Mouse (Mus musculus) stomach, postnatal 0 days (tissue): ENCODE results near the gene 2610301B20Rik. TPM values are rescaled to one million over a fixed set of nuclear protein-coding genes. Genes with fewer than 3 reads are reported as not detected.

Source experiments
- ATAC-seq: fragments of 200-750 bp; cut with Nextera tagmentation; 2 replicates; pipeline ENCODE4 v1.8.0; 2017; ENCODE audit not compliant: low FRiP score, low TSS enrichment
- DNase-seq: peaks from one replicate; pipeline ENCODE4 v3.0.0-alpha.2; 2016; ENCODE audit warnings: low spot score
- H3K27ac ChIP-seq: fragments of 300-500 bp; sonication (generic); replicated peaks from 2 replicates; pipeline ENCODE4 v1.5.1; 2014; ENCODE audit warnings: mild to moderate bottlenecking, control low read depth
- H3K27me3 ChIP-seq: fragments of 300-500 bp; sonication (generic); 2 replicates; pipeline ENCODE4 v1.6.1; 2014; ENCODE audit warnings: low read length; ENCODE audit not compliant: control insufficient read depth, insufficient read depth
- H3K36me3 ChIP-seq: fragments of 300-500 bp; sonication (generic); 2 replicates; pipeline ENCODE4 v1.6.1; 2014; ENCODE audit warnings: low read length, mixed read lengths; ENCODE audit not compliant: control insufficient read depth, insufficient read depth
- H3K4me1 ChIP-seq: fragments of 300-500 bp; sonication (generic); replicated peaks from 2 replicates; pipeline ENCODE4 v1.6.1; 2014; ENCODE audit warnings: antibody characterized with exemption; ENCODE audit not compliant: control insufficient read depth, insufficient read depth
- H3K4me2 ChIP-seq: fragments of 300-500 bp; sonication (generic); replicated peaks from 2 replicates; pipeline ENCODE4 v1.6.1; 2014; ENCODE audit warnings: low read depth, mild to moderate bottlenecking, control low read depth, moderate library complexity
- H3K4me3 ChIP-seq: fragments of 300-500 bp; sonication (generic); 2 replicates; pipeline ENCODE4 v1.5.1; 2014; ENCODE audit warnings: low read depth, low read length, control low read depth
- H3K9ac ChIP-seq: fragments of 300-500 bp; sonication (generic); 2 replicates; pipeline ENCODE4 v1.6.1; 2014; ENCODE audit warnings: mild to moderate bottlenecking, low read length, control low read depth, mixed read lengths
- H3K9me3 ChIP-seq: fragments of 300-500 bp; sonication (generic); 2 replicates; pipeline ENCODE4 v1.6.1; 2016; ENCODE audit warnings: low read length; ENCODE audit not compliant: control insufficient read depth
- CTCF ChIP-seq: IDR thresholded peaks from 2 replicates; pipeline ENCODE4 v1.5.1; 2016; ENCODE audit warnings: antibody characterized with exemption, low read depth, mild to moderate bottlenecking, moderate library complexity
- EP300 ChIP-seq: optimal IDR thresholded peaks from 2 replicates; pipeline ENCODE3; 2016; ENCODE audit warnings: antibody characterized with exemption
- WGBS: fragments of 180-500 bp; shearing (Covaris S2); extraction: QIAGEN DNeasy Blood & Tissue Kit; methylation state at CpG from one replicate; pipeline ENCODE4 v1.1.7; 2014; 5-methylcytosine and 5-hydroxymethylcytosine counted together
- microRNA-seq: library from miRNA; unstranded; fragments of <30 nt; microRNA quantifications from one replicate; pipeline ENCODE4, GENCODE M21; 2016
- polyA plus RNA-seq: library from polyadenylated mRNA; unstranded; fragments of >200 nt; fragmentation: Nextera tagmentation; extraction: Ambion mirVana; gene quantifications from 2 replicates; pipeline ENCODE4 v1.2.1, GENCODE M21; 2015

The 2610301B20Rik gene
- polyA plus RNA-seq, 1 experiment from 2014 or later = 14.2 TPM

DNA sequence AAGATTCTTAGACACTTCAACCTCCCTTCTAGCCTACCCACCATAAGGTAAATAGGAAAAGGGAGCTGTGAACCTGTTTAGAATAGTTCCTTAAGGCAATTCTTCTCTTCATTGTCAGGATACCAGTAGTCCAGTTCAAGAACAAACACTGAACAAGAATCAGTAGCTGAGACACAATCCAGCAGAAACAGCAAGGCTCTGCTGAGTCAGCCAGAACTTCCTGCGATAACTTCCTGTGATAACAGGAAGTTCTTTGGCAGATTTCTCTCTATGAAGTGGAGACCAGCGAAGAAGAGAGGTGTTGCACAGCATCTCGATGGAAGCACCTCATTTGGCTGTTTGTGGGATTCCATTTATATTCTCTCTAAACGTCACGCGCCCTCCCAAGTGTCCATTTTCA is 53.9 kb downstream of the 2610301B20Rik start:
- TF ChIP-seq EP300 = no peak
- TF ChIP-seq CTCF = no peak
- WGBS = 88% methylated on average over 6 of the region's 6 CpGs
- no peaks in the 10 kb centered on the region for H3K36me3 ChIP-seq
- no peak for ATAC-seq
- H3K4me1 ChIP-seq = no peaks in the 10 kb centered on the region
- no peaks in the 10 kb centered on the region for H3K27me3 ChIP-seq
- H3K4me2 ChIP-seq = no peak overlapping the region
- no peak overlapping the region for H3K27ac ChIP-seq
- H3K4me3 ChIP-seq = no peak overlapping the region
- H3K9ac ChIP-seq = no peak overlapping the region
- H3K9me3 ChIP-seq = no peaks in the 10 kb centered on the region
- DNase-seq = no peak

DNA sequence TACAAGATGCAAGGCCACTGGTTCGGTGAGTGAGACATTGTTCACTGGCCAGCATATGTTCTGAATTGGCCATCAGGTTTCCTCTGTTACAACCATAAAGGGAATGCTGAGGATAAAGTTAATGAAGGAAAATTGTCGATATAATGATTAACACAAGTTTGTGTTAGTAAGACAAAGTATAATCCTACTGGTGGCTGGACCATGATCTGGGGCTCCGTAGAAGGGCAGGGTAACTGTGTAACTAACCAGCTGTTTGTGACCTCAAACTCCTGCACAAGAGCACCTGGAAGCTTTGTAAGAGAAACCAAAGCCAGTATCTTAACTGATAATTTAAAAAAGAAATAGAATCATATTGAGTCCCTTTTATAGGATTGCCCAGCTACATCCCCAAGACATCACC is 55.4 kb downstream of the 2610301B20Rik start:
- Histone ChIP-seq H3K4me1 (no peaks in the 10 kb centered on the region), H3K27me3 (no peaks in the 10 kb centered on the region), H3K4me2 (no peak overlapping the region), H3K27ac (no peak overlapping the region), H3K4me3 (no peak overlapping the region), H3K9me3 (no peaks in the 10 kb centered on the region), H3K36me3 (no peaks in the 10 kb centered on the region), H3K9ac (no peak overlapping the region)
- WGBS = 76% methylated on average over 3 of the region's 3 CpGs
- ATAC-seq (no peak), DNase-seq (peak; percentile 2)
- TF ChIP-seq EP300 = no peak
- TF ChIP-seq CTCF = no peak

DNA sequence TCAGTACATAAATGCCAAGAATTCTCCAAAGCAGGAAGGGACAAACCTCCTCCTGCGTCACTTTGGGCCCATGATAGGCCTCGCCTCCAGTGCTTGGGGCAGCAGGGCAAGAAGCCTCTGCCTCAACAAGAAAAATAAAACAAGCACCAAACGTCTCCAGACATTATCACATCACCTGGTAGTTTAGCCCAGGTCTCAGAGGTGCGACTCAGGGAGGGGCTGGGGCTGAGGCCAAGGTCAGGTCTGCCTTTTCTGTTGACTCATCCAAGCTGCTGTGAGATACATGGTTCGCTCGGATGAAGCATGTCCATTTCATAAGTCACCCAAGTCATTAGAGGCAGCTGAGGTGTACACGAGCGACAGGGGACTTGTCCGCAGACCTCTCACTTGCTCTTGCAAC is 56.7 kb downstream of the 2610301B20Rik start:
- WGBS = 65% methylated on average over 9 of the region's 9 CpGs
- Histone ChIP-seq H3K4me3 (no peak overlapping the region), H3K4me1 (no peaks in the 10 kb centered on the region), H3K36me3 (no peaks in the 10 kb centered on the region), H3K27ac (no peak overlapping the region), H3K9me3 (no peaks in the 10 kb centered on the region), H3K4me2 (no peak overlapping the region), H3K9ac (no peak overlapping the region), H3K27me3 (no peaks in the 10 kb centered on the region)
- TF ChIP-seq CTCF (no peak), EP300 (no peak)
- DNase-seq (peak; percentile 20), ATAC-seq (peak; percentile 25; the same call in 1 of the 2 replicates)

DNA sequence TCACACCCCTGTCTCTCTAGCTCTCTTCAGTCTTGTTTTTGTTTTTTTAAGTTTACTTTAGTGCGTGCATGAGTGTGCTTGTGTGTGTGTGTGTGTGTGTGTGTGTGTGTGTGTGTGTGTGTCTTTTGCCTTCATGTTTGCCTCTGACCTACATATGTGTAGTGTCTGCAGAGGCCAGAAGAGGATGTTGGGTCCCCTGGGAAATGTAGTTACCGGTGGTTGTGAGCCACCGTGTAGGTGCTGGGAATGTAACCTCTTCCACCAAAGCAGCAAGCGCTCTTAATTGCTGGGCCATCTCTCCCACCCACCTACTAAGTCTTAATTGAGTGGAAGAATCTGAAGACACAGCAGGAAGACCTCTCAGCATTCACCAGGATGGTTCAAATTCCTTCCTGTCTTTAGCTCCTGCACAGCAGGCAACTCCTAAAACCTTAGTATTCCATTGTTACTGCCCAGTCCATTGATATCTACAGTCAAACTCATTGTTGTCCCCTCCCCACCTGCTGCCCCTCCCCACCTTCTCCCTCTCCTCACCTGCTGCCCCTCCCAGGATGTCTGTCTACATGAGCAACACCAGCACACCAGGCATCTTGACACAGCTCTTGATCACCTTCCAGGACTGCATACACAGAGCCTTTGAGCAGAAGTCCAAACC is 57.9 kb downstream of the 2610301B20Rik start:
- no peak for ATAC-seq
- peak; percentile 11 for DNase-seq
- Histone ChIP-seq H3K27me3 (no peaks in the 10 kb centered on the region), H3K9ac (no peak overlapping the region), H3K27ac (no peak overlapping the region), H3K36me3 (no peaks in the 10 kb centered on the region), H3K4me3 (no peak overlapping the region), H3K9me3 (no peaks in the 10 kb centered on the region), H3K4me2 (no peak overlapping the region), H3K4me1 (no peaks in the 10 kb centered on the region)
- TF ChIP-seq EP300 = no peak
- no peak for TF ChIP-seq CTCF
- WGBS = 60% methylated on average over 4 of the region's 4 CpGs

DNA sequence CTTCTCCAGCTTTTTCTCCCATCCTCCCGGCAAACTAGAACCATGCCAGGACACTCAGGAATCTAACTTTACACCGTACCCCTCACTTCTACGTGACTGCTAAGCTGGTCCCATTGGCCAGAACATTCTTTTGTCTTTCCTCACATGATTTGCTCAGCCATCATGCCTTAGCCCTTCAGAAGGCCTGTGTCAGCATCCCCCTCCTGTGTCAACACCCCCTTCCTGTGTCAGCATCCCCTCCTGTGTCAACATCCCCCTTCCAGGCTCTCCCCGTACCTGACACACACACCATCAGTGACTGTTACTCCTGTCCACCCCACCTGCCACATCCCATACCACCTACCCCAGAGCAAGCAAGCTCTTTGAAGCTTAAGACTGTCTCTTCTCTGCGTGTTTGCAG is 58.5 kb downstream of the 2610301B20Rik start:
- Histone ChIP-seq H3K9ac (no peak overlapping the region), H3K4me1 (no peaks in the 10 kb centered on the region), H3K36me3 (no peaks in the 10 kb centered on the region), H3K27ac (no peak overlapping the region), H3K4me2 (no peak overlapping the region), H3K9me3 (no peaks in the 10 kb centered on the region), H3K4me3 (no peak overlapping the region), H3K27me3 (no peaks in the 10 kb centered on the region)
- WGBS = 63% methylated on average over 5 of the region's 5 CpGs
- no peak for TF ChIP-seq EP300
- DNase-seq (peak; percentile 12), ATAC-seq (no peak)

DNA sequence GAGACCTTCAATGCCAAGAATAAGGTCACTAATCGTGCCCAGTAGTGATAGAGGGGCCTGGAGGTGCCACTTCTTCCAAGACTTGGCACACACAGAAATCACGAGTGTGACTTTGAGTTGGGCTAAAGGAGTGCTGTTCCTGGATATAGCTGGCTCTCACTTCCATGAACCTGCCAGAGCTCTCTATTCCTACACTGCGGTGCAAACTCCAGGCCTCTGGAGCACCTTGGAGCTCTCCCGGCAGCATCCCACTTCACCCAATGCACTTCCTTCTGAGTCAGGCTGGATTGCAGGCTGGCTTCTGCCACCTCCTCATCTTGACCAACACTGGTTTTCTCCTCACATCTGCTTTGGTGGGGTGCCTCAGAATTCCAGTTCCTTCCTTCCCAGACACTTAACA is 62.5 kb downstream of the 2610301B20Rik start:
- H3K27me3 ChIP-seq = no peaks in the 10 kb centered on the region
- no peaks in the 10 kb centered on the region for H3K36me3 ChIP-seq
- H3K9me3 ChIP-seq = no peaks in the 10 kb centered on the region
- no peak overlapping the region for H3K4me2 ChIP-seq
- H3K27ac ChIP-seq = no peak overlapping the region
- TF ChIP-seq CTCF = no peak
- no peak for TF ChIP-seq EP300
- no peak overlapping the region for H3K9ac ChIP-seq
- peak; percentile 11 for DNase-seq
- H3K4me3 ChIP-seq = no peak overlapping the region
- H3K4me1 ChIP-seq = no peaks in the 10 kb centered on the region
- WGBS = 84% methylated on average over 4 of the region's 4 CpGs
- no peak for ATAC-seq

Small RNA genes lying within 50 kb of the gene (microRNA-seq; reads per million reads assigned to microRNA genes)
- gene Mir3471-1 = not detected
- gene n-TSaga9 = 10.3 reads per million, percentile 17 among the genes with 10 or more reads in this experiment
